Mouse (Mus musculus) liver, embryonic 16.5 days (tissue): Measurements from ENCODE around the gene Dagla. TPM values are rescaled to one million over a fixed set of nuclear protein-coding genes. Genes with fewer than 3 reads are reported as not detected.

ENCODE experiments used
- ATAC-seq: fragments of 200-750 bp; cut with Nextera tagmentation; 2 replicates; pipeline ENCODE4 v1.8.0; 2017; ENCODE audit warnings: low read depth, mild to moderate bottlenecking, moderate number of reproducible peaks, moderate library complexity
- H3K27ac ChIP-seq: fragments of 300-500 bp; sonication (generic); 2 replicates; pipeline ENCODE4 v1.5.1; 2014; ENCODE audit warnings: mild to moderate bottlenecking, low read length
- H3K27me3 ChIP-seq: fragments of 300-500 bp; sonication (generic); 2 replicates; pipeline ENCODE4 v1.6.1; 2014; ENCODE audit warnings: low read depth, low read length, mixed read lengths; ENCODE audit not compliant: control insufficient read depth, insufficient read depth
- H3K36me3 ChIP-seq: fragments of 300-500 bp; sonication (generic); 2 replicates; pipeline ENCODE4 v1.6.1; 2014; ENCODE audit warnings: mild to moderate bottlenecking; ENCODE audit not compliant: control insufficient read depth, insufficient read depth
- H3K4me1 ChIP-seq: fragments of 300-500 bp; sonication (generic); 2 replicates; pipeline ENCODE4 v1.6.1; 2014; ENCODE audit warnings: low read depth, low read length, mixed read lengths; ENCODE audit not compliant: control insufficient read depth
- H3K4me2 ChIP-seq: fragments of 300-500 bp; sonication (generic); 2 replicates; pipeline ENCODE4 v1.6.1; 2014; ENCODE audit warnings: low read depth, low read length, mixed read lengths
- H3K4me3 ChIP-seq: fragments of 300-500 bp; sonication (generic); 2 replicates; pipeline ENCODE4 v1.5.1; 2014; ENCODE audit warnings: low read depth, mild to moderate bottlenecking, low read length
- H3K9ac ChIP-seq: fragments of 300-500 bp; sonication (generic); 2 replicates; pipeline ENCODE4 v1.6.1; 2014; ENCODE audit warnings: low read depth, low read length
- H3K9me3 ChIP-seq: fragments of 300-500 bp; sonication (generic); replicated peaks from 2 replicates; pipeline ENCODE4 v1.6.1; 2016; ENCODE audit warnings: low read length; ENCODE audit not compliant: control insufficient read depth
- WGBS: fragments of 180-500 bp; shearing (Covaris S2); extraction: QIAGEN DNeasy Blood & Tissue Kit; methylation state at CpG from one replicate; pipeline ENCODE4 v1.1.7; 2014; ENCODE audit not compliant: insufficient replicate concordance; 5-methylcytosine and 5-hydroxymethylcytosine counted together
- polyA plus RNA-seq: library from polyadenylated mRNA; unstranded; fragments of >200 nt; fragmentation: Nextera tagmentation; extraction: Ambion mirVana; gene quantifications from 2 replicates; pipeline ENCODE4 v1.2.1, GENCODE M21; 2015

Dagla gene
- polyA plus RNA-seq, 1 experiment from 2014 or later = 0.32 TPM

DNA sequence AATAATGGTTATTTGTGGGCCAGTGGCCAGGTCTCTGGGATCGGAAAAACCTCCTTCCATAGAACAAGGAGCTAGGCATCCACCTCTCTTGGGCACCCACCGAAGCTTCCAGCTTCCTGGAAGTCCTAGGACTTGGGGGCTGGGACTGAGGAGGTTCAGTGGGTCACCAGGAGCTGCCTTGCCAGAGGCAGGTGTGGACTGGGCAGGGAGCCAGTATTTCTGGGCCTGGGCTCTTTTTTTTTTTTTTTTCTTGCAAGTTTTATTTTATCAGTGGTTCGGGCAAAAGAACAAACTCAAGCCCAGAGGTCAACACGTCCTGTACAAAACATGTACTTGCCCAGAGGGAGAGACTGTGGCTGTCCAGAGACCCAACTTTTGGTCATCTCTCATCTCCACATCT is 78.9 kb downstream of the Dagla start:
- Histone ChIP-seq H3K27me3 (no peaks in the 10 kb centered on the region), H3K36me3 (no peaks in the 10 kb centered on the region), H3K9ac (no peak overlapping the region), H3K4me2 (no peak overlapping the region), H3K27ac (peak overlapping the region; percentile 48), H3K4me1 (peaks cover 5% of the 10 kb centered on the region), H3K9me3 (no peaks in the 10 kb centered on the region), H3K4me3 (no peak overlapping the region)
- 47% methylated on average over 4 of the region's 4 CpGs for WGBS
- ATAC-seq = peak; percentile 50

DNA sequence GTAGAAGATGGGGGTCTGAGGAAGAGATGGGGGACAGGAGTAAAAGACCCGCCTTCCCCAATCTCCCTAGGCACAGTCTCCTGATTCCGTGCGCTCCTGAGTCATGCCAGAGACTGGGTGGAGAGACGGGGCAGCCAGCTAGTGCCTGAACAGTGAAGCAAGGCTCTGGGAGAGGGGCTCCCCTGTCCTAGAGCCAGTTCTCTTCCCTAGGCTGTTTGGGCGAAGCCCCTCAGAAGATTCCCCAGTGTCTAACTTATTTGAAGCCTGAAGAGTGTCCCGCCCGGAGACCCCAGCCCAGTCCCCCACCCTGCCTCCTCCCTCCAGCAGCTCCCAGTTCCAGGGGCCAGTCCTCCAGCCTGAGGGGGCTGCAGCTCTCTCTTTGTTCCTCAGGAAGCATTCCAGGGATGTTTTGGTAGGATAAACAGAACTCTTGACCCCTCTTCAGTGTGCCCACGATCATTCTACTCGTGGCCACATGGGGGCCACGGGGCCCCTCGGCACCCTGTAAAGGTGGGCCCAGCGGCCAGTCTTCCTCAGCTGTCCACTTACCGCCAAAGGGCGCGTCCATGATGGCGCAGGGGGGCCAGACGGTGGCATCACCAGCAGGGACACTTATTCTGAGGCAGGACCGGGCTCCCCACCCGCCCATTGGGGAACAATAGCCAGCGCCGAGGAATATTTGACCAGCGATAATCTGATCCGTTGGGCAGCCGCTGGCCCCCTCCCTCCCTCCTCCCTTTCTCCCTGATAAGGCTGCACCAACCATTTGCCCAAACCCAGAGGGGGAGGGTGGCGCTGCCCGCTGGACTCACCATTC is 79.8 kb downstream of the Dagla start:
- Histone ChIP-seq H3K4me3 (no peak overlapping the region), H3K9ac (no peak overlapping the region), H3K4me1 (peaks cover 5% of the 10 kb centered on the region), H3K4me2 (no peak overlapping the region), H3K27ac (no peak overlapping the region), H3K27me3 (no peaks in the 10 kb centered on the region), H3K9me3 (no peaks in the 10 kb centered on the region), H3K36me3 (no peaks in the 10 kb centered on the region)
- no peak for ATAC-seq
- 41% methylated on average over 26 of the region's 26 CpGs for WGBS

DNA sequence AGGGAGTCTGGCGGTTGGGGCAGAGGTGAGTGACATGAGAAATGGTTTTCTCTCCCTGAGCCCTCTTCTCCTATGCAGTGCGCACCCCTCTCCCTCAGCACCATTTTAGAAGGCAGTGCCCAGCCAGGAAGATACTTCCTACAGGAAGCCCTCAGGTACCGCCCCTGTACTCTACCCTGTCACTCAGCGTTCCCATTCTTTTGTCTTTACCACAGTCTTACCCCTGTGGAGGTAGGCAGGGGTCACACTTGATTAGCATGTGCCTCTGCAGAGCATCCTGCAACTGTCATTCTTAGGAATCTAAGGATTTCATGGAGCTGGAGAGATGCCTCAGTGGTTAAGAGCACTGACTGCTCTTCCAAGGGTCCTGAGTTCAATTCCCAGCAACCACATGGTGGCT is 81.1 kb downstream of the Dagla start:
- Histone ChIP-seq H3K4me1 (peaks cover 5% of the 10 kb centered on the region), H3K27ac (no peak overlapping the region), H3K9me3 (no peaks in the 10 kb centered on the region), H3K27me3 (no peaks in the 10 kb centered on the region), H3K4me2 (no peak overlapping the region), H3K4me3 (no peak overlapping the region), H3K36me3 (no peaks in the 10 kb centered on the region), H3K9ac (no peak overlapping the region)
- ATAC-seq = no peak
- 44% methylated on average over 4 of the region's 4 CpGs for WGBS

DNA sequence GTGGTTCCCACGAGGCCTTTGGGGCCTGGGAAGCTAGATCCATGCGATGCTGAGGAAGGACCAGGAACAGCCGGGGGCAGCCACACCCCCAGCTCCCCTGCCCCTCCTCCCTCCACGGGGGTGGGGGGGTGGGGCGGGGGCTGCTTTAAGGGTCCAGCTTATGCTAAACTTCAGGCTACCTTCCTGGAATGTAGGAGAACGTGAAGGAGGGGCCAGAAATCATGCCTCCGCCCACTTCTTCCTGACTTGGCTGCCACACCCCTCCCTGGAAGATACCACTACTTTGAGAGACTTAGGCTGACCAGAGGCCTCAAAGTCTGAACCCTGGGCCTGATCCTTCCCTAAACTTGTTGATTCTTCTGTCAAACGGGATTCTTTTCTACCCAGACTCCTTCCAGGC is 82.0 kb downstream of the Dagla start:
- H3K27ac ChIP-seq = no peak overlapping the region
- no peak for ATAC-seq
- H3K9me3 ChIP-seq = no peaks in the 10 kb centered on the region
- 34% methylated on average over 8 of the region's 8 CpGs for WGBS
- no peak overlapping the region for H3K9ac ChIP-seq
- no peaks in the 10 kb centered on the region for H3K27me3 ChIP-seq
- no peaks in the 10 kb centered on the region for H3K36me3 ChIP-seq
- no peak overlapping the region for H3K4me3 ChIP-seq
- peaks cover 5% of the 10 kb centered on the region for H3K4me1 ChIP-seq
- H3K4me2 ChIP-seq = no peak overlapping the region

DNA sequence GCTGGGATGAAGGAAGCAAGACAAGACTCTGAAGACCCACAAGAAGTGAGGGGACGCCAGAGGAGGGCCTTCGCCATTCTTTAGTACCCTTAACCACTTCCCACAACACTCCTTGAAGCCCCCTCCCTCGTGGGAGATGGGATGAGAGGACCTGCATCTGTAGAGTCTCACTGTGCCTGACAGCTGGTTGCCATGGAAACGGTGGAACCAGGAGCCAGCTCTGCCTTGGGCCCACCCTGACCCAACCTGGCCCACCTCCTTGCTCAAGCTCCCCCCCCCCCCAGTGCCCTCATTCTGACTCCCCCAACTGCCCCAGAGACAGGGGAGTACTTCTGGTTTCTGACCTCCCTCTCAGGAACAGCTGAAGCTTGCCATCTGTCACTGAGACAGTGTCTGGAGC is 83.1 kb downstream of the Dagla start:
- H3K4me1 ChIP-seq = peaks cover 5% of the 10 kb centered on the region
- no peak for ATAC-seq
- no peak overlapping the region for H3K27ac ChIP-seq
- no peak overlapping the region for H3K4me3 ChIP-seq
- H3K9ac ChIP-seq = no peak overlapping the region
- no peak overlapping the region for H3K4me2 ChIP-seq
- no peaks in the 10 kb centered on the region for H3K36me3 ChIP-seq
- no peaks in the 10 kb centered on the region for H3K27me3 ChIP-seq
- no peaks in the 10 kb centered on the region for H3K9me3 ChIP-seq
- WGBS = 38% methylated on average over 4 of the region's 4 CpGs

DNA sequence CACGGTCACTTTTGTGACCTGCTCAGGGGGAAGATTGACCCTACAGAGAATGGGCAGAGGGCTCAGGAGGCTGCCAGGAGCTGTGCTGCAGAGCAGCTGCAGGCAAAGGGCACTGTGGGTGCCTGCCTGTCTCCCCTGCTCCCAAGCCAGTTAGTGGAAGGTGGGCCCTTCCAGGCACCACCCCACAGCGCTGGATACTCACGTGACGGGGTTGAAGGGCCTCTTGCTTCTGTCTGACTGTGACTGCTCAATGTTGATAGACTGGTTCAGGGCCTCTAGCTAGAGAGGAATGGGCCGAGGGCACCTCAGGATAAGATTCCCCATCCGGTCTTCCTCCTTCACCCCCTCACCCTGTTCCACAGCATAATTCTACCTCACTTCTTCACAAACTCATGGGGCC is 85.1 kb downstream of the Dagla start:
- 54% methylated on average over 6 of the region's 6 CpGs for WGBS
- H3K4me1 ChIP-seq = no peaks in the 10 kb centered on the region
- no peaks in the 10 kb centered on the region for H3K9me3 ChIP-seq
- H3K9ac ChIP-seq = no peak overlapping the region
- H3K36me3 ChIP-seq = no peaks in the 10 kb centered on the region
- no peak overlapping the region for H3K4me2 ChIP-seq
- ATAC-seq = peak; percentile 8; the same call in 1 of the 2 replicates
- no peak overlapping the region for H3K27ac ChIP-seq
- no peaks in the 10 kb centered on the region for H3K27me3 ChIP-seq
- no peak overlapping the region for H3K4me3 ChIP-seq

DNA sequence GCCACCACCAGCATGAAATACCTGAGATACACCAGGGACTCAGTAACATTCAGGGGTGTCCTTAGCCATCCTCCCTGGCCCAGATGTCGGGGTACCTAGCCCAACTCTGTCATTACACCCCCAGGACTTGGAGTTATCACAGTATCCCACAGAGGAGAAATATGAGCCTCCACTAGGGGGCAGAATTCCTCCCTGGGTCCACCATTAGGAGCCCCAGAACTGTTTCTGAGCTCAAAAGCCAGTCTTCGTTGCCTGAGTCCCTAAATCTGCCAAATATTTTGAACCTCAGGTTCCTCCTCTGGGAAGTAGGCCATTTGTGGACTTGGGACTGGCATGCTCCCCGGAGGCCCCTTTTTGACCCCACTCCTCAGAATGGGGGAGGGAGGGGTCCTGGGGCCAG is 85.6 kb downstream of the Dagla start:
- no peaks in the 10 kb centered on the region for H3K4me1 ChIP-seq
- no peak overlapping the region for H3K9ac ChIP-seq
- no peak overlapping the region for H3K27ac ChIP-seq
- ATAC-seq = no peak
- no peaks in the 10 kb centered on the region for H3K36me3 ChIP-seq
- H3K27me3 ChIP-seq = no peaks in the 10 kb centered on the region
- WGBS = 34% methylated on average over 3 of the region's 3 CpGs
- H3K4me3 ChIP-seq = no peak overlapping the region
- H3K9me3 ChIP-seq = no peaks in the 10 kb centered on the region
- no peak overlapping the region for H3K4me2 ChIP-seq

DNA sequence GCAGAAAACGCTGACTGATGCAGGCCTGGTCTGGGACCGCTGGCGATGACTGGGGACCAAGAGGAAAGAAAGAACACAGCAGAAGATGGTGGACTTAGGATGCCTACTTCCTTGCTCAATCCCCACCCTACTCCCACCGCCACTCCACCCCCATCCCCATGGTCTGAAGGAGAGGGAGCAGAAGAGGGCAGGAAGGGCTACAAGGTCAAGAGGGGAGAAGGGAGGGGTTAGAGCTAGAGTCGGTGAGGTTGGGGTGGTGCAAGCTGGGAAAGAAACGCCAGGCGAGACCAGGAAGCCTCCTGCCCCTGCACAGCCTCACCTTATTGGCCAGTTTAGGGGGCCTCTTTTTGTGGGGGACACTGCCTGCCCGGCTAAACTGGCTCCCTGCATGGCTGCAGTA is 88.6 kb downstream of the Dagla start:
- Histone ChIP-seq H3K9ac (no peak overlapping the region), H3K27ac (no peak overlapping the region), H3K9me3 (no peaks in the 10 kb centered on the region), H3K27me3 (no peaks in the 10 kb centered on the region), H3K4me3 (no peak overlapping the region), H3K4me1 (no peaks in the 10 kb centered on the region), H3K36me3 (no peaks in the 10 kb centered on the region), H3K4me2 (no peak overlapping the region)
- ATAC-seq = no peak
- WGBS = 65% methylated on average over 8 of the region's 8 CpGs

DNA sequence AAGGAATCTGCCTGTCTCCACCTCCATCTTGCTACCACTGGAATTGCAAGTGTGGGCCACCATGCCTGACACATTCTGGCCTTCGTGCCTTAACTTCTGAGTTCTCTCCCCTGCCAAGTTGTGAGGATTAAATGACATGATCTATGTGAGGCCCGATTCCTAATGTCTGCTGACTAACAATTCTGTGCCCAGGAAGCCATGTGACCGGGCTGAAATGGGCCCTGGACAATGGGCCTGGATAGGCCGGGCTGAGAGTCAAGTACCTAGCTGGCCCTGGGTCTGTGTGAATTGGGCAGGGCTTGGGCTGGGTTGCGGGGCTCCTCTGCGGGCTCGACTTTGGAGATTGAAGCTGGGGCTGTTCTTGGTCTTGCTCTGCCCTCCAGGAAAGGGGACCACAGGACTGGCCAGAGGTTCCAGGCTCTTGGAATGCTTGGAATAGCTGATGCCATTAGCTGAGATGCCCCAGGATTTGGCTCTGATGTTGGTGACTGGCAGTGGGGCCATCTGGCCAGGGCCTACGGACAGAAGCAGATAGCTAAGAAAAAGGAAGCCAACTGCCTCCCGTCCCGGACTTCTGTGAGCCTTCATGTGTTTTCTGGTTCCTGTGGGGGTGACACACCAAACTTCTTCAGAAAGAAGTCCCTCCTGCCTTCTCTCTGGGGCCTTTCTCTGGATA is 90.7 kb downstream of the Dagla start:
- 71% methylated on average over 10 of the region's 10 CpGs for WGBS
- H3K9ac ChIP-seq = no peak overlapping the region
- no peak for ATAC-seq

More for the DNA sequence above, 90.7 kb downstream of the Dagla start:
- Histone ChIP-seq H3K9me3 (no peaks in the 10 kb centered on the region), H3K4me2 (no peak overlapping the region), H3K27me3 (no peaks in the 10 kb centered on the region), H3K4me1 (no peaks in the 10 kb centered on the region), H3K36me3 (no peaks in the 10 kb centered on the region), H3K4me3 (no peak overlapping the region), H3K27ac (no peak overlapping the region)
